ENCODE assay signal across 9 mouse cellular contexts in genomic region chr13:38668514-38668913, GRCm38 (mm10). TPM values are rescaled to one million over a fixed set of nuclear protein-coding genes. Genes with fewer than 3 reads are reported as not detected.
DNase-seq lines count a peak whose midpoint lies in the region; ATAC-seq and TF ChIP-seq lines count a peak whose summit lies in the region.
"Had no signal": no experiment of that assay in that cellular context is flagged by ENCODE, and none has a peak within 500 bp of the region (broad histone marks: within the 10 kb centered on the region; RNA-seq: fewer than 3 reads in every experiment).

No protein-coding gene starts in this region.

- no peak overlapping the region for H3K4me3 ChIP-seq in layer of hippocampus, adult 2 months
- no peak overlapping the region for H3K4me3 ChIP-seq in liver, embryonic 12.5 days
- H3K4me3 ChIP-seq: heart, embryonic 13.5 days had no signal

- peak; percentile 74 for TF ChIP-seq CTCF in layer of hippocampus, adult 2 months (conservative IDR thresholded peaks at IDR 0.05)
- peak; percentile 65 for TF ChIP-seq CTCF in Patski (IDR thresholded peaks at IDR 0.05)

- no peak overlapping the region for H3K4me2 ChIP-seq in liver, embryonic 12.5 days
- H3K4me2 ChIP-seq: heart, embryonic 13.5 days had no signal

- H3K4me1 ChIP-seq in liver, embryonic 12.5 days: peaks cover 31% of the 10 kb centered on the region
- H3K4me1 ChIP-seq: heart, embryonic 13.5 days had no signal

- in situ Hi-C loops in Patski (cut with MboI; ENCODE audit: low pct_unique_long_range_greater_than_20kb): no loop called here

- POLR2A ChIA-PET in Patski (lab: Charles Lee): no interaction called here

- H3K9ac ChIP-seq in liver, embryonic 12.5 days: no peak overlapping the region
- H3K9ac ChIP-seq: heart, embryonic 13.5 days had no signal

- H3K27ac ChIP-seq in layer of hippocampus, adult 2 months: no peak overlapping the region
- no peak overlapping the region for H3K27ac ChIP-seq in liver, embryonic 12.5 days
- H3K27ac ChIP-seq: heart, embryonic 13.5 days had no signal

- H3K36me3 ChIP-seq in liver, embryonic 12.5 days: no peaks in the 10 kb centered on the region
- H3K36me3 ChIP-seq: heart, embryonic 13.5 days had no signal

- H3K27me3 ChIP-seq in Patski: peaks cover 20% of the 10 kb centered on the region
- no peaks in the 10 kb centered on the region for H3K27me3 ChIP-seq in liver, embryonic 12.5 days (replicated peaks)
- H3K27me3 ChIP-seq: heart, embryonic 13.5 days had no signal

- H3K9me3 ChIP-seq in liver, embryonic 12.5 days (replicated peaks): no peaks in the 10 kb centered on the region
- H3K9me3 ChIP-seq: heart, embryonic 13.5 days had no signal

- DNase-seq in layer of hippocampus, adult 2 months (ENCODE audit: low spot score in 2 of 2): no peak
- no peak for DNase-seq in layer of hippocampus, postnatal 14 days (ENCODE audit: low spot score in 2 of 2)
- no peak for DNase-seq in Patski (ENCODE audit: low read depth, low spot score)
- peak; percentile 20 for DNase-seq in embryo, embryonic 10 days (ENCODE audit: low spot score)
- DNase-seq in spleen, adult 12 weeks (ENCODE audit: low spot score): peak; percentile 63
- no peak for DNase-seq in cerebellum, adult 8-10 months
- DNase-seq in left cerebral cortex, adult 9 months (ENCODE audit: low spot score in 2 of 2): no peak

- ATAC-seq in Patski: no peak
- ATAC-seq in liver, embryonic 12.5 days: peak; percentile 36; the same call in 1 of the 2 replicates

- CTCF ChIA-PET in Patski (lab: Charles Lee): no interaction called here

- WGBS in liver, embryonic 12.5 days (ENCODE audit: insufficient replicate concordance): 21% methylated on average over 2 of the region's 2 CpGs

RNA-seq across cellular contexts. Expression of gene Eef1e1, which starts 9.7 kb away (rescaled TPM):
- 10 to 100 TPM; 30.0 to 30.6 TPM for total RNA-seq in layer of hippocampus, adult 2 months (2021)
- 10 to 100 TPM; 31.5 to 32.0 TPM for total RNA-seq in layer of hippocampus, postnatal 14 days (2021)
- 50.5 TPM for polyA plus RNA-seq in Patski (2021)
- 62.0 and 62.2 TPM in 2 replicates for polyA plus RNA-seq in liver, embryonic 12.5 days (2016; fragmentation: Nextera tagmentation; extraction: Ambion mirVana)

RNA-seq across cellular contexts. Expression of gene Bloc1s5, which starts 33.6 kb away (rescaled TPM):
- 10 to 100 TPM in 1 of 2 experiments, 1 to 10 TPM in 1; 9.0 to 11.8 TPM for total RNA-seq in layer of hippocampus, adult 2 months (2021)
- 1 to 10 TPM; 6.0 to 9.1 TPM for total RNA-seq in layer of hippocampus, postnatal 14 days (2021)
- 13.2 TPM for polyA plus RNA-seq in Patski (2021)
- polyA plus RNA-seq in liver, embryonic 12.5 days (2016; fragmentation: Nextera tagmentation; extraction: Ambion mirVana): 16.0 and 16.4 TPM in 2 replicates

Comparison
In these comparisons a context has a peak if more than half of its experiments do, and no peak if none do; other contexts are left out.
1. DNase-seq: peak in embryo, embryonic 10 days (single experiment) and spleen, adult 12 weeks (single experiment); none in layer of hippocampus, adult 2 months (0 of 2), layer of hippocampus, postnatal 14 days (0 of 2), Patski (single experiment), cerebellum, adult 8-10 months (single experiment) and left cerebral cortex, adult 9 months (0 of 2).